22 mouse cellular contexts compared by ENCODE assay signal in the genomic region with DNA sequence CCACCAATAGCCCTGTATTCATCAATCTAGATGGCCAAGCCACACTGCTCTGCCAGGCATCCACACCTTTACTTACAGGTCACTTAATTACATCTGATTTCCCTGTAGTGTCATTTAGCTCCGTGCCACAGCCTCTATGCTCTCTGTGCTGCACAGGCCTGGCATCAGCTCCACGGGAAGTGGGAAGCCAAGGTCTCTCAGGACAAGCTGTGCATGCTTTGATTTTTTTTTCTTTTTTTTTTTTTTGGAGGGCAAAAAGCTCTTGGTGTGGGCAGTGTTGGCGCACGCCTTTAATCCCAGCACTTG. TPM values are rescaled to one million over a fixed set of nuclear protein-coding genes. Genes with fewer than 3 reads are reported as not detected.
A peak's percentile ranks its signal among the peaks of the same experiment; 100 is the strongest.
DNase-seq lines count a peak whose midpoint lies in the region; ATAC-seq and TF ChIP-seq lines count a peak whose summit lies in the region.
"Had no signal": no experiment of that assay in that cellular context is flagged by ENCODE, and none has a peak within 500 bp of the region (broad histone marks: within the 10 kb centered on the region; RNA-seq: fewer than 3 reads in every experiment).

No protein-coding gene starts in this region.

- no peaks in the 10 kb centered on the region for H3K9me3 ChIP-seq in neural tube, embryonic 13.5 days
- H3K9me3 ChIP-seq in hindbrain, postnatal 0 days (ENCODE audit: low read length) = no peaks in the 10 kb centered on the region
- H3K9me3 ChIP-seq: embryonic facial prominence, embryonic 12.5 days; G1E; megakaryocyte, embryonic 14.5 days had no signal

- no peak overlapping the region for H3K9ac ChIP-seq in neural tube, embryonic 13.5 days
- no peak overlapping the region for H3K9ac ChIP-seq in hindbrain, postnatal 0 days (replicated peaks; ENCODE audit: low read length)
- H3K9ac ChIP-seq: embryonic facial prominence, embryonic 12.5 days had no signal

- no peak overlapping the region for H3K4me2 ChIP-seq in neural tube, embryonic 13.5 days
- H3K4me2 ChIP-seq in hindbrain, postnatal 0 days (ENCODE audit: low read depth, low read length) = no peak overlapping the region
- H3K4me2 ChIP-seq: embryonic facial prominence, embryonic 12.5 days; liver, embryonic 11.5 days had no signal

- no peak for TF ChIP-seq CTCF in hindbrain, postnatal 0 days (IDR thresholded peaks at IDR 0.05; ENCODE audit: low read depth)

- no peak overlapping the region; the same call in 1 of the 2 replicates for H3K27ac ChIP-seq in neural tube, embryonic 13.5 days (replicated peaks)
- H3K27ac ChIP-seq in hindbrain, postnatal 0 days = no peak overlapping the region
- H3K27ac ChIP-seq: embryonic facial prominence, embryonic 12.5 days; kidney, postnatal 0 days had no signal

- WGBS in neural tube, embryonic 13.5 days = 51% methylated on average over 4 of the region's 4 CpGs
- WGBS in hindbrain, postnatal 0 days = 55% methylated on average over 4 of the region's 4 CpGs

- no peak overlapping the region for H3K4me3 ChIP-seq in neural tube, embryonic 13.5 days
- H3K4me3 ChIP-seq in hindbrain, postnatal 0 days (ENCODE audit: low read length) = no peak overlapping the region
- H3K4me3 ChIP-seq: embryonic facial prominence, embryonic 12.5 days; erythroblast, embryonic 14.5 days; megakaryocyte, embryonic 14.5 days had no signal

- peak; percentile 93 for ATAC-seq in cerebellum, adult (ENCODE audit: insufficient number of reproducible peaks, low FRiP score, low TSS enrichment)
- ATAC-seq in neural tube, embryonic 13.5 days (ENCODE audit: low read depth) = peak; percentile 70; the same call in 1 of the 2 replicates
- ATAC-seq in hindbrain, postnatal 0 days = peak; percentile 68
- ATAC-seq: CD4-positive, CD25-positive, alpha-beta regulatory T cell, adult 4 months; forebrain, embryonic 14.5 days had no signal

- peaks cover 16% of the 10 kb centered on the region for H3K4me1 ChIP-seq in neural tube, embryonic 13.5 days (replicated peaks)
- no peaks in the 10 kb centered on the region for H3K4me1 ChIP-seq in hindbrain, postnatal 0 days (ENCODE audit: insufficient read depth, low read length)
- H3K4me1 ChIP-seq: megakaryocyte, embryonic 14.5 days had no signal

- H3K27me3 ChIP-seq in neural tube, embryonic 13.5 days = no peaks in the 10 kb centered on the region
- no peaks in the 10 kb centered on the region for H3K27me3 ChIP-seq in hindbrain, postnatal 0 days (ENCODE audit: insufficient read depth, low read length)
- H3K27me3 ChIP-seq: embryonic facial prominence, embryonic 12.5 days had no signal

- DNase-seq in cerebellum, adult 8-10 months = no peak
- no peak for DNase-seq in neural tube, embryonic 10.5 days (ENCODE audit: extremely low spot score, low spot score)
- DNase-seq in hindbrain, postnatal 0 days (ENCODE audit: low spot score) = peak; percentile 42
- no peak for DNase-seq in testis, postnatal 10 days (ENCODE audit: low spot score)
- no peak for DNase-seq in c-Kit-positive CD71-positive TER-119-positive erythroid progenitor cells, embryonic 14.5 days (ENCODE audit: low spot score)
- DNase-seq: gastrocnemius, postnatal 36 days; kidney, adult 18-20 months; layer of hippocampus, postnatal 36 days; lung, adult 18-20 months; midbrain, embryonic 14.5 days; right cerebral cortex, adult 18-20 months; thymus, postnatal 25 days had no signal

- no peaks in the 10 kb centered on the region for H3K36me3 ChIP-seq in neural tube, embryonic 13.5 days
- no peaks in the 10 kb centered on the region for H3K36me3 ChIP-seq in hindbrain, postnatal 0 days (ENCODE audit: insufficient read depth, low read length)
- H3K36me3 ChIP-seq: embryonic facial prominence, embryonic 12.5 days; G1E had no signal

RNA-seq across cellular contexts. Expression of gene Cdc14b, which starts 16.6 kb away (rescaled TPM):
- polyA plus RNA-seq in neural tube, embryonic 13.5 days (2015; fragmentation: Nextera tagmentation; extraction: Ambion mirVana) = 3.4 and 4.6 TPM in 2 replicates
- total RNA-seq in hindbrain, postnatal 0 days (2014; rRNA removed) = 2.2 and 5.5 TPM in 2 replicates
- polyA plus RNA-seq in hindbrain, postnatal 0 days (2015; fragmentation: Nextera tagmentation; extraction: Ambion mirVana) = 2.3 and 2.7 TPM in 2 replicates
- polyA plus RNA-seq: erythroblast, embryonic 14.5 days had no signal

RNA-seq across cellular contexts. Expression of gene Aaed1, which starts 54.0 kb away (rescaled TPM):
- polyA plus RNA-seq in neural tube, embryonic 13.5 days (2015; fragmentation: Nextera tagmentation; extraction: Ambion mirVana) = 17.8 and 20.9 TPM in 2 replicates
- total RNA-seq in hindbrain, postnatal 0 days (2014; rRNA removed) = 10.5 and 13.5 TPM in 2 replicates
- 16.0 and 18.6 TPM in 2 replicates for polyA plus RNA-seq in hindbrain, postnatal 0 days (2015; fragmentation: Nextera tagmentation; extraction: Ambion mirVana)
